Mouse (Mus musculus) stomach, postnatal 0 days (tissue): ENCODE measurements around the gene Vmn1r1.

ENCODE experiments used
- CTCF ChIP-seq: IDR thresholded peaks from 2 replicates; pipeline ENCODE4 v1.5.1; 2016; ENCODE audit warnings: antibody characterized with exemption, low read depth, mild to moderate bottlenecking, moderate library complexity
- EP300 ChIP-seq: optimal IDR thresholded peaks from 2 replicates; pipeline ENCODE3; 2016; ENCODE audit warnings: antibody characterized with exemption

DNA sequence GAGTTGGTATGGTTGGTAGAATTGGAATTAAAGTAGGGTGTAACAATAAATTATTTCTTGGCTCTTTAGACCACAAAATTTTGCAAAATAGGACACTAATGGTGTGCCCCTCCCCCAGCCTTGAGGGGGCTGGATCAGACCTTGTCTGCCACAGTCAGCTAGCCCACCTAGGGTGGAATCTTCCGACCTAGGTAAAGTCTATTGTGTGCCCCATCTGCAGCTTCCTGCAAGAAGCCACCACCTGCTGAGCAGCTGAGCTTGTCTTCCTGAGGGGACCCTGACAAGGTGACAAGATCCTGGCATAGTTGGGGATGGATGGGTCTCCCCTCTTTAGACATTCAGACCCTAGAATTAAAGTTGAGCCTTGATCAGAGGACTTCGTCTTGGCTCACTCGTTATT, 4.7 kb downstream of the Vmn1r1 start:
- TF ChIP-seq CTCF (no peak), EP300 (no peak)
